Mouse (Mus musculus) thymus, adult 2 months (tissue): ENCODE data around the gene Slc22a12. TPM values are rescaled to one million over a fixed set of nuclear protein-coding genes. Genes with fewer than 3 reads are reported as not detected.

ENCODE experiments used
- DNase-seq: peaks from one replicate; pipeline ENCODE4 v3.0.0; 2021
- H3K27ac ChIP-seq: fragments of 200-500 bp; 2 replicates; pipeline ENCODE4 v1.5.1; 2012; ENCODE audit warnings: low read length, control low read depth; ENCODE audit not compliant: control insufficient read depth, insufficient read depth
- H3K27me3 ChIP-seq: fragments of 200-500 bp; 2 replicates; pipeline ENCODE4 v1.6.1; 2012; ENCODE audit warnings: mild to moderate bottlenecking, low read length, moderate library complexity, mixed read lengths; ENCODE audit not compliant: control insufficient read depth, insufficient read depth
- H3K36me3 ChIP-seq: fragments of 200-500 bp; 2 replicates; pipeline ENCODE4 v1.6.1; 2012; ENCODE audit warnings: mild to moderate bottlenecking, low read length, moderate library complexity; ENCODE audit not compliant: control insufficient read depth, insufficient read depth
- H3K4me1 ChIP-seq: fragments of 200-500 bp; replicated peaks from 2 replicates; pipeline ENCODE4 v1.6.1; 2012; ENCODE audit warnings: low read length; ENCODE audit not compliant: control insufficient read depth, insufficient read depth
- H3K4me3 ChIP-seq: fragments of 200-500 bp; 2 replicates; pipeline ENCODE4 v1.5.1; 2012; ENCODE audit warnings: mild to moderate bottlenecking, low read length, control low read depth, moderate library complexity; ENCODE audit not compliant: control insufficient read depth, insufficient read depth
- CTCF ChIP-seq: fragments of 200-500 bp; IDR thresholded peaks from 2 replicates; pipeline ENCODE4 v1.5.1; 2012; ENCODE audit warnings: mild to moderate bottlenecking, control low read depth, low read length, moderate library complexity, borderline replicate concordance; ENCODE audit not compliant: control insufficient read depth, poor library complexity, insufficient read depth; ENCODE audit errors: extremely low read depth
- POLR2A ChIP-seq: fragments of 200-500 bp; IDR thresholded peaks from 2 replicates; pipeline ENCODE4 v1.6.1; 2012; ENCODE audit warnings: mild to moderate bottlenecking, low read length, control low read depth, moderate library complexity; ENCODE audit not compliant: control insufficient read depth, poor library complexity, insufficient read depth; ENCODE audit errors: extremely low read depth
- WGBS: fragments of 180-500 bp; shearing (Covaris S2); methylation state at CpG from one replicate; pipeline ENCODE4 v1.1.7; 2018; 5-methylcytosine and 5-hydroxymethylcytosine counted together
- polyA plus RNA-seq: library from polyadenylated mRNA; depleted of rRNA; stranded (reverse); fragments of >200 nt; gene quantifications from 2 replicates; pipeline ENCODE4 v1.2.3, GENCODE M21; 2012; rRNA removed

Slc22a12 gene
- 0.19 and 0.74 TPM in 2 replicates for polyA plus RNA-seq

- no peak within 1 kb of the TSS for H3K4me3 ChIP-seq
- 89% methylated on average over 16 of the region's 16 CpGs for WGBS
- H3K4me1 ChIP-seq, result no peaks in the 10 kb centered on the region
- no peak for DNase-seq
- no peaks in the 10 kb centered on the region for H3K36me3 ChIP-seq
- TF ChIP-seq POLR2A, result no peak
- no peak within 1 kb of the TSS for H3K27ac ChIP-seq
- no peaks in the 10 kb centered on the region for H3K27me3 ChIP-seq
These were observed at the start of gene Slc22a12 for GRCm38 (mm10) chr19:6542367-6543034. Slc22a12 (minus strand) TSS chr19:6543032.

GRCm38 (mm10) chr19:6572001-6572400, 29.2 kb upstream of the Slc22a12 start:
- Histone ChIP-seq H3K36me3 (no peaks in the 10 kb centered on the region), H3K4me3 (no peak overlapping the region), H3K4me1 (no peaks in the 10 kb centered on the region), H3K27me3 (no peaks in the 10 kb centered on the region), H3K27ac (no peak overlapping the region)
- no peak for DNase-seq
- WGBS, result 69% methylated on average over 4 of the region's 4 CpGs
- TF ChIP-seq CTCF (no peak), POLR2A (no peak)

- Histone ChIP-seq H3K4me3 (no peak overlapping the region), H3K4me1 (no peaks in the 10 kb centered on the region), H3K27ac (no peak overlapping the region), H3K27me3 (no peaks in the 10 kb centered on the region), H3K36me3 (no peaks in the 10 kb centered on the region)
- no peak for TF ChIP-seq POLR2A
- no peak for TF ChIP-seq CTCF
- 84% methylated on average over 5 of the region's 5 CpGs for WGBS
- DNase-seq, result no peak
These were observed 28.6 kb upstream of the Slc22a12 start for GRCm38 (mm10) chr19:6571476-6571875.

GRCm38 (mm10) chr19:6569561-6569960, 26.7 kb upstream of the Slc22a12 start:
- Histone ChIP-seq H3K4me3 (no peak overlapping the region), H3K27me3 (no peaks in the 10 kb centered on the region), H3K27ac (no peak overlapping the region), H3K4me1 (no peaks in the 10 kb centered on the region), H3K36me3 (no peaks in the 10 kb centered on the region)
- no peak for TF ChIP-seq POLR2A
- no peak for DNase-seq
- WGBS, result 41% methylated on average over 5 of the region's 5 CpGs

- WGBS, result 94% methylated on average over 5 of the region's 5 CpGs
- Histone ChIP-seq H3K36me3 (no peaks in the 10 kb centered on the region), H3K4me1 (no peaks in the 10 kb centered on the region), H3K27ac (no peak overlapping the region), H3K4me3 (no peak overlapping the region), H3K27me3 (no peaks in the 10 kb centered on the region)
- no peak for DNase-seq
- TF ChIP-seq CTCF (no peak), POLR2A (no peak)
These were observed 26.2 kb upstream of the Slc22a12 start for GRCm38 (mm10) chr19:6569021-6569420.

- DNase-seq, result no peak
- 77% methylated on average over 2 of the region's 2 CpGs for WGBS
- Histone ChIP-seq H3K27me3 (no peaks in the 10 kb centered on the region), H3K4me1 (no peaks in the 10 kb centered on the region), H3K4me3 (no peak overlapping the region), H3K36me3 (no peaks in the 10 kb centered on the region), H3K27ac (no peak overlapping the region)
- TF ChIP-seq POLR2A, result no peak
- TF ChIP-seq CTCF, result no peak
These were observed 23.6 kb upstream of the Slc22a12 start for GRCm38 (mm10) chr19:6566450-6566849.

GRCm38 (mm10) chr19:6565136-6565535, 22.3 kb upstream of the Slc22a12 start:
- Histone ChIP-seq H3K36me3 (no peaks in the 10 kb centered on the region), H3K27me3 (no peaks in the 10 kb centered on the region), H3K4me3 (no peak overlapping the region), H3K4me1 (no peaks in the 10 kb centered on the region), H3K27ac (no peak overlapping the region)
- DNase-seq, result no peak
- 97% methylated on average over 6 of the region's 6 CpGs for WGBS
- TF ChIP-seq POLR2A (no peak), CTCF (no peak)
